Mouse (Mus musculus): ENCODE measurements around the gene Sh3tc1. TPM values are rescaled to one million over a fixed set of nuclear protein-coding genes. Genes with fewer than 3 reads are reported as not detected.

Sh3tc1 gene
- polyA plus RNA-seq, 1 experiment from 2014 or later: 11.3 TPM

- Histone ChIP-seq H3K4me1 (ENCODE audit: control insufficient read depth, insufficient read depth, low read length) (peaks cover 9% of the 10 kb centered on the region), H3K4me3 (ENCODE audit: low read length) (peak within 1 kb of the TSS; percentile 42), H3K9ac (ENCODE audit: low read depth, low read length) (peak within 1 kb of the TSS; percentile 56), H3K36me3 (ENCODE audit: control insufficient read depth, insufficient read depth, low read length) (no peaks in the 10 kb centered on the region), H3K27me3 (ENCODE audit: control insufficient read depth, insufficient read depth, low read length) (peaks cover 17% of the 10 kb centered on the region), H3K4me2 (replicated peaks; ENCODE audit: low read depth, low read length) (peak within 1 kb of the TSS; percentile 95), H3K27ac (ENCODE audit: low read depth, low read length) (no peak within 1 kb of the TSS), H3K9me3 (ENCODE audit: control insufficient read depth, low read length) (no peaks in the 10 kb centered on the region)
- WGBS: 11% methylated on average over 38 of the region's 42 CpGs
- peak; percentile 53; the same call in 1 of the 2 replicates for ATAC-seq (ENCODE audit: low FRiP score, low TSS enrichment)
These were observed 60.3 kb downstream of the Sh3tc1 start, which contains the start of gene Htra3 for GRCm38 (mm10) chr5:35679256-35680155. Gene Htra3, minus strand, starts transcription at chr5:35679782.

- Histone ChIP-seq H3K4me3 (ENCODE audit: low read length) (no peak overlapping the region), H3K36me3 (ENCODE audit: control insufficient read depth, insufficient read depth, low read length) (no peaks in the 10 kb centered on the region), H3K4me1 (ENCODE audit: control insufficient read depth, insufficient read depth, low read length) (peaks cover 26% of the 10 kb centered on the region), H3K9ac (ENCODE audit: low read depth, low read length) (no peak overlapping the region), H3K27me3 (ENCODE audit: control insufficient read depth, insufficient read depth, low read length) (peaks cover 17% of the 10 kb centered on the region), H3K27ac (ENCODE audit: low read depth, low read length) (no peak overlapping the region), H3K4me2 (replicated peaks; ENCODE audit: low read depth, low read length) (no peak overlapping the region), H3K9me3 (ENCODE audit: control insufficient read depth, low read length) (no peaks in the 10 kb centered on the region)
- WGBS: 76% methylated on average over 7 of the region's 7 CpGs
- ATAC-seq (ENCODE audit: low FRiP score, low TSS enrichment): no peak
These were observed 62.8 kb downstream of the Sh3tc1 start for GRCm38 (mm10) chr5:35676964-35677363.

GRCm38 (mm10) chr5:35674081-35674555 lies 65.7 kb downstream of the Sh3tc1 start:
- H3K4me2 ChIP-seq (replicated peaks; ENCODE audit: low read depth, low read length): no peak overlapping the region
- WGBS: 40% methylated on average over 4 of the region's 4 CpGs
- peaks cover 44% of the 10 kb centered on the region for H3K4me1 ChIP-seq (ENCODE audit: control insufficient read depth, insufficient read depth, low read length)
- 0 out of 2 replicates have a peak overlapping the region, but pooled peaks have one; percentile 2 for H3K9ac ChIP-seq (ENCODE audit: low read depth, low read length)
- no peak for ATAC-seq (ENCODE audit: low FRiP score, low TSS enrichment)
- no peaks in the 10 kb centered on the region for H3K36me3 ChIP-seq (ENCODE audit: control insufficient read depth, insufficient read depth, low read length)
- no peak overlapping the region for H3K4me3 ChIP-seq (ENCODE audit: low read length)
- H3K27me3 ChIP-seq (ENCODE audit: control insufficient read depth, insufficient read depth, low read length): peaks cover 11% of the 10 kb centered on the region
- peak overlapping the region; percentile 37; the same call in 1 of the 2 replicates for H3K27ac ChIP-seq (ENCODE audit: low read depth, low read length)
- no peaks in the 10 kb centered on the region for H3K9me3 ChIP-seq (ENCODE audit: control insufficient read depth, low read length)

- Histone ChIP-seq H3K27ac (ENCODE audit: low read depth, low read length) (peak overlapping the region; percentile 39; the same call in 1 of the 2 replicates), H3K4me3 (ENCODE audit: low read length) (no peak overlapping the region), H3K9ac (ENCODE audit: low read depth, low read length) (no peak overlapping the region), H3K4me2 (replicated peaks; ENCODE audit: low read depth, low read length) (no peak overlapping the region), H3K4me1 (ENCODE audit: control insufficient read depth, insufficient read depth, low read length) (peaks cover 40% of the 10 kb centered on the region), H3K9me3 (ENCODE audit: control insufficient read depth, low read length) (no peaks in the 10 kb centered on the region), H3K36me3 (ENCODE audit: control insufficient read depth, insufficient read depth, low read length) (no peaks in the 10 kb centered on the region), H3K27me3 (ENCODE audit: control insufficient read depth, insufficient read depth, low read length) (peaks cover 4% of the 10 kb centered on the region; the same call in 1 of the 2 replicates)
- ATAC-seq (ENCODE audit: low FRiP score, low TSS enrichment): peak; percentile 25; the same call in 1 of the 2 replicates
- 46% methylated on average over 7 of the region's 7 CpGs for WGBS
These were observed 66.7 kb downstream of the Sh3tc1 start for GRCm38 (mm10) chr5:35673086-35673485.

GRCm38 (mm10) chr5:35672581-35672980 lies 67.2 kb downstream of the Sh3tc1 start:
- 50% methylated on average over 1 of the region's 1 CpGs for WGBS
- no peak overlapping the region; the same call in 1 of the 2 replicates for H3K9ac ChIP-seq (ENCODE audit: low read depth, low read length)
- no peaks in the 10 kb centered on the region for H3K36me3 ChIP-seq (ENCODE audit: control insufficient read depth, insufficient read depth, low read length)
- H3K4me3 ChIP-seq (ENCODE audit: low read length): no peak overlapping the region
- no peaks in the 10 kb centered on the region; the same call in 1 of the 2 replicates for H3K27me3 ChIP-seq (ENCODE audit: control insufficient read depth, insufficient read depth, low read length)
- H3K9me3 ChIP-seq (ENCODE audit: control insufficient read depth, low read length): no peaks in the 10 kb centered on the region
- no peak for ATAC-seq (ENCODE audit: low FRiP score, low TSS enrichment)
- no peak overlapping the region for H3K4me2 ChIP-seq (replicated peaks; ENCODE audit: low read depth, low read length)
- H3K4me1 ChIP-seq (ENCODE audit: control insufficient read depth, insufficient read depth, low read length): peaks cover 40% of the 10 kb centered on the region
- peak overlapping the region; percentile 15; the same call in 1 of the 2 replicates for H3K27ac ChIP-seq (ENCODE audit: low read depth, low read length)

- 66% methylated on average over 9 of the region's 9 CpGs for WGBS
- H3K36me3 ChIP-seq (ENCODE audit: control insufficient read depth, insufficient read depth, low read length): no peaks in the 10 kb centered on the region
- H3K27me3 ChIP-seq (ENCODE audit: control insufficient read depth, insufficient read depth, low read length): no peaks in the 10 kb centered on the region
- peaks cover 40% of the 10 kb centered on the region for H3K4me1 ChIP-seq (ENCODE audit: control insufficient read depth, insufficient read depth, low read length)
- no peak overlapping the region for H3K4me3 ChIP-seq (ENCODE audit: low read length)
- H3K27ac ChIP-seq (ENCODE audit: low read depth, low read length): no peak overlapping the region; the same call in 1 of the 2 replicates
- H3K9ac ChIP-seq (ENCODE audit: low read depth, low read length): no peak overlapping the region
- ATAC-seq (ENCODE audit: low FRiP score, low TSS enrichment): no peak; the same call in 1 of the 2 replicates
- H3K9me3 ChIP-seq (ENCODE audit: control insufficient read depth, low read length): no peaks in the 10 kb centered on the region
- no peak overlapping the region for H3K4me2 ChIP-seq (replicated peaks; ENCODE audit: low read depth, low read length)
These were observed 68.3 kb downstream of the Sh3tc1 start for GRCm38 (mm10) chr5:35671474-35671891.

- Histone ChIP-seq H3K27me3 (ENCODE audit: control insufficient read depth, insufficient read depth, low read length) (no peaks in the 10 kb centered on the region), H3K4me3 (ENCODE audit: low read length) (no peak overlapping the region), H3K9me3 (ENCODE audit: control insufficient read depth, low read length) (no peaks in the 10 kb centered on the region), H3K27ac (ENCODE audit: low read depth, low read length) (peak overlapping the region; percentile 38; the same call in 1 of the 2 replicates), H3K36me3 (ENCODE audit: control insufficient read depth, insufficient read depth, low read length) (no peaks in the 10 kb centered on the region), H3K4me1 (ENCODE audit: control insufficient read depth, insufficient read depth, low read length) (peaks cover 40% of the 10 kb centered on the region), H3K4me2 (replicated peaks; ENCODE audit: low read depth, low read length) (no peak overlapping the region), H3K9ac (ENCODE audit: low read depth, low read length) (0 out of 2 replicates have a peak overlapping the region, but pooled peaks have one; percentile 12)
- ATAC-seq (ENCODE audit: low FRiP score, low TSS enrichment): peak; percentile 40
- 39% methylated on average over 6 of the region's 6 CpGs for WGBS
These were observed 69.4 kb downstream of the Sh3tc1 start for GRCm38 (mm10) chr5:35670412-35670801.

GRCm38 (mm10) chr5:35669747-35670411 lies 69.9 kb downstream of the Sh3tc1 start:
- H3K27me3 ChIP-seq (ENCODE audit: control insufficient read depth, insufficient read depth, low read length): no peaks in the 10 kb centered on the region
- H3K9ac ChIP-seq (ENCODE audit: low read depth, low read length): 0 out of 2 replicates have a peak overlapping the region, but pooled peaks have one; percentile 12
- no peaks in the 10 kb centered on the region for H3K36me3 ChIP-seq (ENCODE audit: control insufficient read depth, insufficient read depth, low read length)
- WGBS: 14% methylated on average over 11 of the region's 11 CpGs
- no peak overlapping the region for H3K4me2 ChIP-seq (replicated peaks; ENCODE audit: low read depth, low read length)
- H3K9me3 ChIP-seq (ENCODE audit: control insufficient read depth, low read length): no peaks in the 10 kb centered on the region
- H3K4me1 ChIP-seq (ENCODE audit: control insufficient read depth, insufficient read depth, low read length): peaks cover 40% of the 10 kb centered on the region
- peak overlapping the region; percentile 65; the same call in 1 of the 2 replicates for H3K27ac ChIP-seq (ENCODE audit: low read depth, low read length)
- H3K4me3 ChIP-seq (ENCODE audit: low read length): no peak overlapping the region
- ATAC-seq (ENCODE audit: low FRiP score, low TSS enrichment): peak; percentile 47

Measured in kidney, embryonic 14.5 days (tissue).